Mouse (Mus musculus) adrenal gland (tissue): ENCODE data around the gene Theg.

Experiments used
- intact Hi-C: fragments of 180-260 bp; cut with DNase I; formaldehyde crosslinking; loops from one replicate; pipeline ENCODE4 v1.15.1; 2025

Gene Theg

GRCm38 (mm10) chr10:79557496-79557895 lies 29.6 kb downstream of the Theg start:
- intact Hi-C loops, result no loop called here

GRCm38 (mm10) chr10:79556951-79557350 lies 30.2 kb downstream of the Theg start:
- intact Hi-C loops, result no loop called here

- intact Hi-C loops, result no loop called here
Measured at GRCm38 (mm10) chr10:79555238-79555724, 31.9 kb downstream of the Theg start.

- intact Hi-C loops, result no loop called here
Measured at GRCm38 (mm10) chr10:79554330-79555237, 32.5 kb downstream of the Theg start, which contains the start of gene Mier2. TSS of gene Mier2 (minus strand) at chr10:79555199.

GRCm38 (mm10) chr10:79553691-79554090 lies 33.4 kb downstream of the Theg start:
- intact Hi-C loops, result no loop called here

DNA sequence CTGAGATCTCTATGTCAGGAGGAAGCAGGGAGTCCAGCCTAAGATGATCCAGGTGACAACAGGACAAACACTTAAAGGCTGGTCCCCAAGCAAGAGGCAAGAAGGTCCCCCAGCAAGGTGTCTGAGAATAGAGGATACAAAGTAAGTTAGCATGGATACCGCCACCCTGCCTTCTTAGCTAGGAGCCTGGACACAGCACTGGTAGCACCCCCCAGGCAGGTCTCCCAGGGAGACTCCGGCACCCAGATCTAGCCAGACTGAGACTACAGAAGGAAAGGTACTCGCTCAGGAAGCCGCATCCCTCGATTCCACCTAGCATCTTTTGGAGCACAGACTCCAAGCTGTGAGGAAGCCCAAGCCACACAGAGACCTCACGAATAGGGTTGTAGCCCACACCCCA lies 34.0 kb downstream of the Theg start:
- intact Hi-C loops, result no loop called here

DNA sequence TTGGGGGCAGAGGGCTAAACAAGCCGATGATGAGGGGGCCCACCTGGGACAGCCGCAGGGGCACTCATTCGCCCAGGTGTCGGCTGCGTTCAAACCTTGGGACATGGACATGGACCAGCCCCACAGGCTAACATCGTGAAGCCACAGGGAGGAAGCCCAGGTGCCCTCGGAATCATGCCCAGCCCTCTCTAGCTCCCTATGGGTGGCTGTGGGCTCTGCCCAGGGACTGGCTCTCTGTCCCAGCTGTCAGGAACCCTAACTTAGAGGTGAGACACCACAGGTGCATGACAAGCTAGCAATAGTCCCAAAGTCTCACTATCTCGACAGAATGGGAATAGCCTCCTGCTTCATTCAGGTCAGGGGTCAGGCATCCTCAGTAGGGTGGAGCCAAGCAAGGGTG lies 34.6 kb downstream of the Theg start:
- intact Hi-C loops, result no loop called here

DNA sequence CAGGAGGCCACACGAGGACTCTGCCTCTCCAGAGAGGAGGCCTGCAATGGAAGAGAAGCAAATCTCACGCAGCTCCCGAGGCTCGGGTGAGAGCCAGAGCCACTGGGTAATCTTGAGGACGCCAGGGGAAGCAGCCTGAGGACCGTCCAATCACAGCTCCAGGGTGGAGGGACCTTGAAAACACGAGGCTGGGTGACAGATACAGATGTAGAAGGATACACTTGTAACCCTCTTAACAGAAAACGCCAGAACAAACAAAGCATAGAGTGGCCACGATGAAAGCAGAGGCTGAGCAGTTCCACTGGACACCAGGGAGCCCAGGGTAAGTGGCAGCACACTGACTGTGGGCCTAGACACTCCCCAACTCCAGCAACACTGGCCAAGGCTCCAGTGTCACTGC lies 36.8 kb downstream of the Theg start:
- intact Hi-C loops, result no loop called here

DNA sequence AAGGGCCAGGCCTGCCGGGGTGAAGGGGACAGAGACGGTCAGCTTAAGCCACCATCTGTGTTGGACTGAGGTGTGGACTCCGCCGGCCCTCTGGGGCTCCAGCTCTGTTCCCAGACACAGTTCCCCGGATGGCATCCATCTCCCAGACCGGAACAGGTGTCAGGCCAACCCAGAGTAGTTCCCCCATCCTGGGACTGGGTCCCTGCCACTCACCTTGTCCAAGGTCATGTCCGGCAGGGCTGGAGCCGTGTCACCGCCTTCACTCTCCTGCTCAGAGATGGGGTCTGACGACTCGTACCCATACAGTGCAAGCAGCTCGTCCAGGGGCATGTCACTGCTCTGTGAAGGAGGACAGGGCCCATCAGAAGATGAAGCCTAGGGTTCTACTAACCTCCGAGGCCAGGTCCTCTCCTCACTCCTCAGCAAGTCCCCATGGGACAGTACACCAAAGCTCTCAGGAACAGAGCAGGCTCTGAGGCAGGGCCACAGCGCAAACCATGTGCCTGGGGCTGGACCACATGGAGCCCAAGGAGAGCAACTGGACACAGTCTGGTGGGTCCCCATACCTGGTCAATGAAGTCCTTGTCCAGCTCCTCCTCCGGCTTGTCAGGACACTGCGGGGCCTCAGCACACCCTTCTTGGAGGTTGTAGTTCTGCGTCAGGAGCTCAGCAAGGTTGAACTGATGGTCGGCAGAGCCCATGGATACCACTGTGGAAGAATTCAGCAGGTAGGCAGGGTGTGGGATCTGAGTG lies 38.0 kb downstream of the Theg start:
- intact Hi-C loops, result no loop called here

DNA sequence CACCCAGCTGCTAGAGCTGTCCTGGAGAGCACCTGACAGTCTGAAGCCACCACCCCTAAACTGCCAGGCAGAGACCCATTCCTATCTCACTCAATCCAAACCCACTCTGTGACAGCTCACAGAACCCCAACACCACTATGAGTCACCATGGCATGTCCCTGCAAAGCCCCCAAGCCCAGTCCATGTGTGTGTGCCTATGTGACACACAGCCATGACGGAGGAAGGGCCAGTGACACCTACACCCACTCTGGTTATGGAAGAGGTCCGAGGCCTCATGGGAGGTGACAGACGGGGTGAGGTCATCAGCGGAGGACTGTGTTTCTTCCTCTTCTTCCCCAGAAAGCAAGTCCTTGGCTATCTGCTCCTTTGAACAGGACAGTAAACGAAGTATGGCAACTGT lies 38.6 kb downstream of the Theg start:
- intact Hi-C loops, result no loop called here

- intact Hi-C loops, result no loop called here
Measured at GRCm38 (mm10) chr10:79547148-79547675, 39.9 kb downstream of the Theg start.

GRCm38 (mm10) chr10:79546483-79546882 lies 40.6 kb downstream of the Theg start:
- intact Hi-C loops, result no loop called here

- intact Hi-C loops, result no loop called here
Measured at GRCm38 (mm10) chr10:79545891-79546290, 41.2 kb downstream of the Theg start.

DNA sequence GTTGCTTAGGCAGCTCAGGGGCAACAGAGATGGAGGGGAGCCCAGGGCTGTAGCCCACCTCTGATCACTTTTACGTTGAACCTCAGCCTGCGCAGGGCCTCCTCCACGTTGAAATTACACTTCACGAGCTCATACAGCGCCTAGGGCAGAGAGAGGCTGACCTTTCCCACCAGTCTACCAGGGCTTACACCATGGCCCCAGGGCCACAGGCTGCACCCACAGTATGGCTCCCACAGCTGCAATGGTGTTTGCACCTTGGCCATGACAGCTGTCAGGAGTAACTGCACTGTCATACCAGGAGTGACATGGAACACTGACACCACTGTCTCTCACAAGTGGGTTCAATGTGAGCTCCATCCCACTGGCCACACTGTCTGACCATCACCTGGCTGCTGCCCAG lies 42.5 kb downstream of the Theg start:
- intact Hi-C loops, result no loop called here

GRCm38 (mm10) chr10:79543884-79544597 lies 43.1 kb downstream of the Theg start:
- intact Hi-C loops, result no loop called here

DNA sequence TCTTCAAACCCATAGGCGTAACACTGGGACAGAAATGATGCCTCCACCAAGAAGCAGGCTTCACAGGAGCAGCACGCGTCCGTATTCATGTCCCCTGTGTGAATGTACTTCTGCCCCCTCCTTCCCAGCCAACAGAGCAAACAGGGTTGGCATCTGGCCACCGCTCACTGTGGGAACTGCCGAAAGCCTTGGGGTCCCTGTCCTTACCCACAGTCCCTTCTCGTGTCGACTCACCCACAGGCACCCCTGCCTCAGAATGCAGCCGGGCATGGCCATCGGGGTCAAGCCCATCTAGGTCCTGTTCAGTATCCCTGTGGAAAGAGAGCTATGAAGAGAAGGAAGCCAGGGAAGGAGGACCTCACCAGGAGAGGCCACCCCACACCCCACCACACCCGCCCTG lies 45.0 kb downstream of the Theg start:
- intact Hi-C loops, result no loop called here

DNA sequence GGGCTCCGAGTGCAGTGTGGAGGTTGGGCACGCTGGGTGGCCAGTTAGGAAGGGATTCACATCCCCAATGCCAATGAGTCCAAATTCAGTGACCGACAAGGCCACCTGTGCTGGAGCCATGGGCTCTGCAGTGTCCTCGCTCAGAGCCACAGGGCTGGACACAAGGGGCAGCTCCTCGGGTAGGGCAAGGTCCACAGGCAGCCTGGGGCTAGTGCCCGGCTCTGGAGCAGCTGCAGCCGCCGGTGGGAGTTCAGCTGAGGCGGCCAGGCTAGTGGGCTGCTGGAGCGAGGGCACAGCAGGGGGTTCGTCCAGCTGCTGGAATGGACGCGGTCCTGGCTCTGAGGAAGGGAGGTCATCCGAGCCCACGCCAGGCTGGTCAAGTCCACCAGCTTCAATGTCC lies 45.6 kb downstream of the Theg start:
- intact Hi-C loops, result no loop called here

DNA sequence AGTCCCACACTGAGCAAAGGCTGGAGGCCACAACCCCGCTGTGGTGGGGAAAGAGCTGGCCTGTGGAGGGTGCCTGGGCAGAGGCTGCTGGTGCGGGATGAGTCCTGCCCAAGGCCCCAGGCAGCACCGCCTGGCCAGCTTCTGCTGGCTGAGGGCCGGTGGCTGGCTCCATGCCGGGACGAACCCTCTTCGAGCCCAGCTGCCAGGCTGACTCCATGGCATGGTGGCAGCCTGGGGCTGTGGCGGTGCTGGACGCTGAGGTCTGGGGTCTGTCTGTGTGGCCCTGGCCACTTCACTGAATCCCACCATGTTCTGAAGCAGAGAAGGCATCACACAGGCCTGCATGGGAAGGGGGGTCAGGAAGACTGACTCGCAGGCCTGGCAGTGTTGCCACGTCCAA lies 46.4 kb downstream of the Theg start:
- intact Hi-C loops, result no loop called here

DNA sequence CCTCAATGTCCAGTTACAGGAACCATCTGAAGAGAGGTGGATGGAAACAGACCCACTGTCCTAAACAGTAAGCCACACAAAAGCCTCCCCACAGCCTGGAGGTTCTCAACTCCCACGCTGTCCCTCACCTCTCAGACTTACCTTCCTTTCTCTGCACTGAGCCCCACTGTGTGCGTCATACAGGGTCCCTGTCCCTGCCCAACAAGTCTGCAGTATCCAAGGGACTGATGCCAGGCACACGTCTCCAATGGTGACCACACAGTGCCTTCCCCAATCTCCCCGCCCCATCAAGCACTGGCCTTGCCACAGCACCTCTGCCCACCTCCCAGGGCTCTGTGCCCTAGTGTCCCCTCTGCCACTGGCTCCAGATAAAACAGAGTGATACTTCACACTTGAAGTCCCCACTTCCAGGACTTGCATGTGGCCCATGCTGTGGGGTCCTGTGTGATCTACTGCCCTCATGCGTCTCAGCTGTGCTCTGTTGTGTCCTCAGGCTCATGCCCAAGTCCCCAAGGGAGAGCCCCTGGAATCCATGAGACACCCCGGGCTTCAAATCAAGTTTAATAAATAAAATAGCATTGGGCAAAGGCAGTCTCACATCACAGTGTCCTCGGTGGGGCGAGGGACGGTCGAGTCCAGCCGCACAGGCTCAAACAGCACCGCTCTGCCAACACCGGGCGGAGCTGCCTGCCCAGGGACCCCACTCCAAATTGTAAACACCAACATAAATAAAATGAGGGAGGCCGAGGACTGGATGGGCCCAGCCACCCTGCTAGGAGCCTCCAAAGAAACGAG lies 47.2 kb downstream of the Theg start:
- intact Hi-C loops, result no loop called here

- intact Hi-C loops, result no loop called here
Measured at GRCm38 (mm10) chr10:79538873-79539272, 48.3 kb downstream of the Theg start.

DNA sequence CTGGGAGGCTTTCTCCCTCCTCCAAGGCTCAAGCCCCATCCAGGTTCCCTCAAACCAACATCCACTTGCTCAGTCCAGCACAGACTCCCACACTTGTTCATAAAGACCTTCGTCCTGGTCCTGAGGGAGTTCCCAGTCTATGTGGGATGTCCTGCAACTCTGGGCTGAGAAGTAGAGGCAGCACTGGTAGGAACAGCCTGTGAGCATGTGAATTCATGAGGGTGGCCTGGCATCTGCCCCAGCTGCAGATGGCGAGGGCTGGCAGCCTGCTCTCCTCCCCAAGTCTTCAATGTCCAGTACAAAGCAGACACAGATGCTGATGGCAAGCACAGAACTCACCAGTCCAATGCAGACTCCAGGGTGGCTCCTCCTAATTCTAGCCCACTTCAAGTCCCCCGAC lies 48.8 kb downstream of the Theg start:
- intact Hi-C loops, result no loop called here
